Mouse (Mus musculus) small intestine, adult 2 months (tissue): ENCODE measurements around the gene Crlf3.

ENCODE experiments used
- CTCF ChIP-seq: fragments of 200-500 bp; IDR thresholded peaks from 2 replicates; pipeline ENCODE4 v1.5.1; 2012; ENCODE audit warnings: low read depth, mild to moderate bottlenecking, control low read depth, inconsistent platforms, low read length, moderate library complexity, mixed read lengths; ENCODE audit not compliant: insufficient replicate concordance, insufficient read length; ENCODE audit errors: extremely low read depth
- POLR2A ChIP-seq: fragments of 200-500 bp; IDR thresholded peaks from 2 replicates; pipeline ENCODE4 v1.6.1; 2012; ENCODE audit warnings: low read depth, mild to moderate bottlenecking, control low read depth, inconsistent platforms, low read length, moderate library complexity

DNA sequence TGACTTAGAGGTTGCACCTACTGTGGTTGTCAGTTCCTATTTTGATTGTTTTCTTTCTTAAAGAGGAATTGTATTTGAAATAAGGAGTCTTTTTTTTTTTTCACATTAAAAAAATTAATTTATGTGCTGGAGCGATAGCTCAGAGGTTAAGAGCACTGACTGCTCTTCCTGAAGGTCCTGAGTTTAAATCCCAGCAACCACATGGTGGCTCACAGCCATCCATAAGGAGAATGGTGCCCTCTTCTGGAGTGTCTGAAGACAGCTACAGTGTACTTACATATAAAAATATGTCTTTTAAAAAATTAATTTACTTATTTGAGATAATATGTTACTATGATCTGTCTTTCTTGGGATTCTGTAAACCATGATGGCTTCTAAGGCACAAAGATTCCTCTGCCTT, 61.0 kb downstream of the Crlf3 start:
- no peak for TF ChIP-seq CTCF
- no peak for TF ChIP-seq POLR2A
